Mouse (Mus musculus) stomach, embryonic 15.5 days (tissue): ENCODE data around the gene Akap7. TPM values are rescaled to one million over a fixed set of nuclear protein-coding genes. Genes with fewer than 3 reads are reported as not detected.
"Not testable (repeated sequence)": the region's sequence is repeated elsewhere in the genome, so short reads cannot be mapped to it uniquely, and the experiment has no call there.

Source experiments
- ATAC-seq: fragments of 200-750 bp; cut with Nextera tagmentation; 2 replicates; pipeline ENCODE4 v1.8.0; 2017; ENCODE audit warnings: low read depth, moderate number of reproducible peaks, moderate TSS enrichment; ENCODE audit not compliant: insufficient read depth, low FRiP score
- H3K27ac ChIP-seq: fragments of 300-500 bp; sonication (generic); 2 replicates; pipeline ENCODE4 v1.5.1; 2015; ENCODE audit warnings: mild to moderate bottlenecking, inconsistent platforms
- H3K27me3 ChIP-seq: fragments of 300-500 bp; sonication (generic); replicated peaks from 2 replicates; pipeline ENCODE4 v1.6.1; 2015; ENCODE audit warnings: inconsistent platforms
- H3K36me3 ChIP-seq: fragments of 300-500 bp; sonication (generic); 2 replicates; pipeline ENCODE4 v1.6.1; 2015; ENCODE audit warnings: inconsistent platforms
- H3K4me1 ChIP-seq: fragments of 300-500 bp; sonication (generic); 2 replicates; pipeline ENCODE4 v1.6.1; 2015; ENCODE audit warnings: inconsistent platforms
- H3K4me2 ChIP-seq: fragments of 300-500 bp; sonication (generic); 2 replicates; pipeline ENCODE4 v1.6.1; 2015; ENCODE audit warnings: mild to moderate bottlenecking, inconsistent platforms
- H3K4me3 ChIP-seq: fragments of 300-500 bp; sonication (generic); replicated peaks from 2 replicates; pipeline ENCODE4 v1.5.1; 2015; ENCODE audit warnings: inconsistent platforms
- H3K9ac ChIP-seq: fragments of 300-500 bp; sonication (generic); 2 replicates; pipeline ENCODE4 v1.6.1; 2015; ENCODE audit warnings: inconsistent platforms
- H3K9me3 ChIP-seq: fragments of 300-500 bp; sonication (generic); 2 replicates; pipeline ENCODE4 v1.6.1; 2016; ENCODE audit warnings: inconsistent platforms
- WGBS: fragments of 180-500 bp; shearing (Covaris S2); methylation state at CpG from one replicate; pipeline ENCODE4 v1.1.7; 2015; 5-methylcytosine and 5-hydroxymethylcytosine counted together
- polyA plus RNA-seq: library from polyadenylated mRNA; unstranded; fragments of >200 nt; fragmentation: Nextera tagmentation; extraction: Ambion mirVana; gene quantifications from 2 replicates; pipeline ENCODE4 v1.2.1, GENCODE M21; 2015

Gene Akap7
- polyA plus RNA-seq, 1 experiment from 2014 or later, result 29.1 TPM

GRCm38 (mm10) chr10:25207866-25208265, 99.8 kb downstream of the Akap7 start:
- no peaks in the 10 kb centered on the region for H3K4me1 ChIP-seq
- no peak overlapping the region for H3K9ac ChIP-seq
- H3K4me2 ChIP-seq, result no peak overlapping the region
- WGBS, result 49% methylated on average over 6 of the region's 6 CpGs
- no peaks in the 10 kb centered on the region for H3K9me3 ChIP-seq
- H3K27me3 ChIP-seq, result no peaks in the 10 kb centered on the region
- H3K36me3 ChIP-seq, result no peaks in the 10 kb centered on the region
- H3K4me3 ChIP-seq, result no peak overlapping the region
- H3K27ac ChIP-seq, result no peak overlapping the region
- ATAC-seq, result no peak

- no peak overlapping the region for H3K9ac ChIP-seq
- no peak overlapping the region for H3K4me3 ChIP-seq
- H3K4me2 ChIP-seq, result peak overlapping the region; percentile 85; the same call in 1 of the 2 replicates
- H3K27ac ChIP-seq, result no peak overlapping the region
- no peaks in the 10 kb centered on the region for H3K27me3 ChIP-seq
- H3K36me3 ChIP-seq, result no peaks in the 10 kb centered on the region
- no peak for ATAC-seq
- 69% methylated on average over 7 of the region's 7 CpGs for WGBS
- no peaks in the 10 kb centered on the region for H3K9me3 ChIP-seq
- H3K4me1 ChIP-seq, result 0 out of 2 replicates have a peak, but pooled peaks cover 6% of the 10 kb centered on the region
Measured at GRCm38 (mm10) chr10:25200691-25201090, 107.0 kb downstream of the Akap7 start.

GRCm38 (mm10) chr10:25199510-25200353, 107.9 kb downstream of the Akap7 start:
- WGBS, result 12% methylated on average over 32 of the region's 32 CpGs

GRCm38 (mm10) chr10:25198575-25198974, 109.1 kb downstream of the Akap7 start:
- Histone ChIP-seq H3K27me3 (no peaks in the 10 kb centered on the region), H3K4me1 (0 out of 2 replicates have a peak, but pooled peaks cover 6% of the 10 kb centered on the region), H3K4me2 (peak overlapping the region; percentile 85), H3K36me3 (no peaks in the 10 kb centered on the region), H3K27ac (no peak overlapping the region), H3K4me3 (peak overlapping the region; percentile 50), H3K9ac (no peak overlapping the region), H3K9me3 (no peaks in the 10 kb centered on the region)
- ATAC-seq, result 0 out of 2 replicates have a peak, but pooled peaks have one; percentile 23
- WGBS, result 68% methylated on average over 12 of the region's 12 CpGs

More at GRCm38 (mm10) chr10:25199510-25200353, 107.9 kb downstream of the Akap7 start:
- no peaks in the 10 kb centered on the region for H3K9me3 ChIP-seq
- peak overlapping the region; percentile 61 for H3K27ac ChIP-seq
- 0 out of 2 replicates have a peak, but pooled peaks cover 6% of the 10 kb centered on the region for H3K4me1 ChIP-seq
- H3K4me3 ChIP-seq, result peak overlapping the region; percentile 50
- peak overlapping the region; percentile 85 for H3K4me2 ChIP-seq
- no peaks in the 10 kb centered on the region for H3K27me3 ChIP-seq
- ATAC-seq, result peak; percentile 63; the same call in 1 of the 2 replicates
- no peaks in the 10 kb centered on the region for H3K36me3 ChIP-seq
- H3K9ac ChIP-seq, result peak overlapping the region; percentile 34

- 54% methylated on average over 9 of the region's 9 CpGs for WGBS
- Histone ChIP-seq H3K27ac (no peak overlapping the region), H3K9me3 (no peaks in the 10 kb centered on the region), H3K4me2 (peak overlapping the region; percentile 85), H3K27me3 (no peaks in the 10 kb centered on the region), H3K4me3 (peak overlapping the region; percentile 50; the same call in 1 of the 2 replicates), H3K4me1 (0 out of 2 replicates have a peak, but pooled peaks cover 6% of the 10 kb centered on the region), H3K36me3 (no peaks in the 10 kb centered on the region), H3K9ac (no peak overlapping the region)
- ATAC-seq, result no peak
Measured at GRCm38 (mm10) chr10:25198048-25198447, 109.6 kb downstream of the Akap7 start.

- H3K4me2 ChIP-seq, result no peak overlapping the region
- H3K4me3 ChIP-seq, result no peak overlapping the region
- 0 out of 2 replicates have a peak, but pooled peaks cover 6% of the 10 kb centered on the region for H3K4me1 ChIP-seq
- WGBS, result 80% methylated on average over 5 of the region's 5 CpGs
- H3K27me3 ChIP-seq, result no peaks in the 10 kb centered on the region
- no peak overlapping the region for H3K9ac ChIP-seq
- no peaks in the 10 kb centered on the region for H3K36me3 ChIP-seq
- peak; percentile 22; the same call in 1 of the 2 replicates for ATAC-seq
- no peak overlapping the region for H3K27ac ChIP-seq
- H3K9me3 ChIP-seq, result no peaks in the 10 kb centered on the region
Measured at GRCm38 (mm10) chr10:25192180-25193073, 115.2 kb downstream of the Akap7 start.

- Histone ChIP-seq H3K4me3 (no peak overlapping the region), H3K4me2 (no peak overlapping the region), H3K27me3 (no peaks in the 10 kb centered on the region), H3K27ac (no peak overlapping the region), H3K9me3 (no peaks in the 10 kb centered on the region), H3K4me1 (no peaks in the 10 kb centered on the region), H3K36me3 (no peaks in the 10 kb centered on the region), H3K9ac (no peak overlapping the region)
- ATAC-seq, result no peak
- 89% methylated on average over 4 of the region's 4 CpGs for WGBS
Measured at GRCm38 (mm10) chr10:25191166-25191565, 116.5 kb downstream of the Akap7 start.

GRCm38 (mm10) chr10:25186240-25186639, 121.4 kb downstream of the Akap7 start:
- WGBS, result 52% methylated on average over 9 of the region's 9 CpGs
- not testable (repeated sequence) for H3K4me1 ChIP-seq, H3K36me3 ChIP-seq, H3K4me3 ChIP-seq, H3K27ac ChIP-seq, H3K27me3 ChIP-seq, H3K9ac ChIP-seq, H3K9me3 ChIP-seq, ATAC-seq, H3K4me2 ChIP-seq

- H3K27ac ChIP-seq, result no peak overlapping the region
- no peaks in the 10 kb centered on the region for H3K4me1 ChIP-seq
- no peak overlapping the region for H3K4me3 ChIP-seq
- H3K4me2 ChIP-seq, result no peak overlapping the region
- H3K27me3 ChIP-seq, result no peaks in the 10 kb centered on the region
- no peaks in the 10 kb centered on the region for H3K36me3 ChIP-seq
- WGBS, result 87% methylated on average over 4 of the region's 4 CpGs
- H3K9ac ChIP-seq, result no peak overlapping the region
- ATAC-seq, result no peak
- H3K9me3 ChIP-seq, result no peaks in the 10 kb centered on the region
Measured at GRCm38 (mm10) chr10:25185691-25186090, 122.0 kb downstream of the Akap7 start.

GRCm38 (mm10) chr10:25184819-25185603, 122.7 kb downstream of the Akap7 start:
- Histone ChIP-seq H3K27ac (no peak overlapping the region), H3K4me3 (no peak overlapping the region), H3K9ac (no peak overlapping the region), H3K4me2 (no peak overlapping the region), H3K27me3 (no peaks in the 10 kb centered on the region), H3K9me3 (no peaks in the 10 kb centered on the region), H3K36me3 (no peaks in the 10 kb centered on the region), H3K4me1 (no peaks in the 10 kb centered on the region)
- peak; percentile 82; the same call in 1 of the 2 replicates for ATAC-seq
- 76% methylated on average over 10 of the region's 10 CpGs for WGBS

GRCm38 (mm10) chr10:25183271-25183670, 124.4 kb downstream of the Akap7 start:
- Histone ChIP-seq H3K36me3 (no peaks in the 10 kb centered on the region), H3K4me1 (no peaks in the 10 kb centered on the region), H3K4me2 (no peak overlapping the region), H3K27ac (no peak overlapping the region), H3K4me3 (no peak overlapping the region), H3K9ac (no peak overlapping the region), H3K9me3 (no peaks in the 10 kb centered on the region), H3K27me3 (no peaks in the 10 kb centered on the region)
- WGBS, result 80% methylated on average over 6 of the region's 6 CpGs
- no peak for ATAC-seq
